Mouse (Mus musculus) hindbrain, embryonic 13.5 days (tissue): ENCODE results near the gene Rsf1. TPM values are rescaled to one million over a fixed set of nuclear protein-coding genes. Genes with fewer than 3 reads are reported as not detected.

ENCODE experiments used
- ATAC-seq: fragments of 200-750 bp; cut with Nextera tagmentation; 2 replicates; pipeline ENCODE4 v1.8.0; 2017; ENCODE audit warnings: moderate TSS enrichment; ENCODE audit not compliant: low FRiP score
- H3K27ac ChIP-seq: fragments of 300-500 bp; sonication (generic); 2 replicates; pipeline ENCODE4 v1.5.1; 2015; ENCODE audit warnings: inconsistent platforms, mild to moderate bottlenecking, moderate library complexity
- H3K27me3 ChIP-seq: fragments of 300-500 bp; sonication (generic); 2 replicates; pipeline ENCODE4 v1.6.1; 2015; ENCODE audit warnings: mild to moderate bottlenecking, inconsistent platforms
- H3K36me3 ChIP-seq: fragments of 300-500 bp; sonication (generic); 2 replicates; pipeline ENCODE4 v1.6.1; 2015; ENCODE audit warnings: mild to moderate bottlenecking, inconsistent platforms
- H3K4me1 ChIP-seq: fragments of 300-500 bp; sonication (generic); replicated peaks from 2 replicates; pipeline ENCODE4 v1.6.1; 2015; ENCODE audit warnings: inconsistent platforms
- H3K4me2 ChIP-seq: fragments of 300-500 bp; sonication (generic); 2 replicates; pipeline ENCODE4 v1.6.1; 2015; ENCODE audit warnings: inconsistent platforms, mild to moderate bottlenecking, moderate library complexity
- H3K4me3 ChIP-seq: fragments of 300-500 bp; sonication (generic); 2 replicates; pipeline ENCODE4 v1.5.1; 2015; ENCODE audit warnings: mild to moderate bottlenecking, inconsistent platforms
- H3K9ac ChIP-seq: fragments of 300-500 bp; sonication (generic); 2 replicates; pipeline ENCODE4 v1.6.1; 2015; ENCODE audit warnings: mild to moderate bottlenecking, inconsistent platforms
- H3K9me3 ChIP-seq: fragments of 300-500 bp; sonication (generic); 2 replicates; pipeline ENCODE4 v1.6.1; 2016; ENCODE audit warnings: inconsistent platforms
- WGBS: fragments of 180-500 bp; shearing (Covaris S2); methylation state at CpG from one replicate; pipeline ENCODE4 v1.1.7; 2015; 5-methylcytosine and 5-hydroxymethylcytosine counted together
- polyA plus RNA-seq: library from polyadenylated mRNA; unstranded; fragments of >200 nt; fragmentation: Nextera tagmentation; extraction: Ambion mirVana; gene quantifications from 2 replicates; pipeline ENCODE4 v1.2.1, GENCODE M21; 2015

The Rsf1 gene
- polyA plus RNA-seq, 1 experiment from 2014 or later, result 36.2 TPM

- no peak overlapping the region for H3K4me2 ChIP-seq
- H3K4me3 ChIP-seq, result no peak overlapping the region
- WGBS, result 78% methylated on average over 5 of the region's 5 CpGs
- no peak overlapping the region for H3K9ac ChIP-seq
- H3K36me3 ChIP-seq, result peaks cover 7% of the 10 kb centered on the region; the same call in 1 of the 2 replicates
- H3K4me1 ChIP-seq, result peaks cover 18% of the 10 kb centered on the region
- no peaks in the 10 kb centered on the region for H3K9me3 ChIP-seq
- no peak for ATAC-seq
- H3K27me3 ChIP-seq, result no peaks in the 10 kb centered on the region
- no peak overlapping the region for H3K27ac ChIP-seq
Measured at GRCm38 (mm10) chr7:97588506-97588905, 8.8 kb downstream of the Rsf1 start.

GRCm38 (mm10) chr7:97590488-97590887 is 10.8 kb downstream of the Rsf1 start:
- no peak overlapping the region for H3K27ac ChIP-seq

GRCm38 (mm10) chr7:97591336-97591735 is 11.6 kb downstream of the Rsf1 start:
- no peak overlapping the region for H3K9ac ChIP-seq
- peaks cover 15% of the 10 kb centered on the region for H3K4me1 ChIP-seq
- H3K4me3 ChIP-seq, result no peak overlapping the region
- no peak overlapping the region for H3K4me2 ChIP-seq
- no peaks in the 10 kb centered on the region for H3K9me3 ChIP-seq
- WGBS, result 84% methylated on average over 6 of the region's 6 CpGs
- H3K27me3 ChIP-seq, result no peaks in the 10 kb centered on the region
- peaks cover 7% of the 10 kb centered on the region; the same call in 1 of the 2 replicates for H3K36me3 ChIP-seq
- H3K27ac ChIP-seq, result no peak overlapping the region
- ATAC-seq, result 0 out of 2 replicates have a peak, but pooled peaks have one; percentile 16

More at GRCm38 (mm10) chr7:97590488-97590887, 10.8 kb downstream of the Rsf1 start:
- H3K4me2 ChIP-seq, result no peak overlapping the region
- no peak for ATAC-seq
- WGBS, result 26% methylated on average over 3 of the region's 3 CpGs
- no peak overlapping the region for H3K4me3 ChIP-seq
- no peak overlapping the region for H3K9ac ChIP-seq
- H3K27me3 ChIP-seq, result no peaks in the 10 kb centered on the region
- peaks cover 15% of the 10 kb centered on the region for H3K4me1 ChIP-seq
- no peaks in the 10 kb centered on the region for H3K9me3 ChIP-seq
- H3K36me3 ChIP-seq, result peaks cover 7% of the 10 kb centered on the region; the same call in 1 of the 2 replicates

GRCm38 (mm10) chr7:97592396-97592795 is 12.7 kb downstream of the Rsf1 start:
- Histone ChIP-seq H3K4me3 (no peak overlapping the region), H3K9ac (no peak overlapping the region), H3K27ac (no peak overlapping the region), H3K4me2 (no peak overlapping the region), H3K4me1 (peaks cover 15% of the 10 kb centered on the region), H3K27me3 (no peaks in the 10 kb centered on the region), H3K9me3 (no peaks in the 10 kb centered on the region), H3K36me3 (peaks cover 7% of the 10 kb centered on the region; the same call in 1 of the 2 replicates)
- ATAC-seq, result no peak
- whole genome bisulfite sequencing, result 96% methylated on average over 4 of the region's 4 CpGs

GRCm38 (mm10) chr7:97593535-97593934 is 13.8 kb downstream of the Rsf1 start:
- 92% methylated on average over 2 of the region's 2 CpGs for WGBS
- H3K4me2 ChIP-seq, result no peak overlapping the region
- H3K4me3 ChIP-seq, result no peak overlapping the region
- no peaks in the 10 kb centered on the region for H3K9me3 ChIP-seq
- no peak overlapping the region for H3K9ac ChIP-seq
- peaks cover 15% of the 10 kb centered on the region for H3K4me1 ChIP-seq
- ATAC-seq, result no peak
- no peaks in the 10 kb centered on the region for H3K27me3 ChIP-seq
- H3K36me3 ChIP-seq, result peaks cover 7% of the 10 kb centered on the region; the same call in 1 of the 2 replicates
- H3K27ac ChIP-seq, result no peak overlapping the region

GRCm38 (mm10) chr7:97598548-97598947 is 18.9 kb downstream of the Rsf1 start:
- Histone ChIP-seq H3K4me2 (no peak overlapping the region), H3K4me3 (no peak overlapping the region), H3K36me3 (no peaks in the 10 kb centered on the region), H3K9ac (no peak overlapping the region), H3K27me3 (no peaks in the 10 kb centered on the region), H3K4me1 (no peaks in the 10 kb centered on the region), H3K9me3 (no peaks in the 10 kb centered on the region), H3K27ac (no peak overlapping the region)
- 92% methylated on average over 2 of the region's 2 CpGs for WGBS
- no peak for ATAC-seq

- H3K4me3 ChIP-seq, result no peak overlapping the region
- peaks cover 6% of the 10 kb centered on the region; the same call in 1 of the 2 replicates for H3K36me3 ChIP-seq
- WGBS, result 96% methylated on average over 5 of the region's 5 CpGs
- H3K9ac ChIP-seq, result no peak overlapping the region
- H3K27me3 ChIP-seq, result no peaks in the 10 kb centered on the region
- no peaks in the 10 kb centered on the region for H3K9me3 ChIP-seq
- no peak for ATAC-seq
- H3K4me2 ChIP-seq, result no peak overlapping the region
- H3K27ac ChIP-seq, result no peak overlapping the region
- H3K4me1 ChIP-seq, result no peaks in the 10 kb centered on the region
Measured at GRCm38 (mm10) chr7:97621346-97621745, 41.7 kb downstream of the Rsf1 start.

- WGBS, result 94% methylated on average over 1 of the region's 1 CpGs
- Histone ChIP-seq H3K4me2 (no peak overlapping the region), H3K9ac (no peak overlapping the region), H3K9me3 (no peaks in the 10 kb centered on the region), H3K4me3 (no peak overlapping the region), H3K27ac (no peak overlapping the region), H3K4me1 (no peaks in the 10 kb centered on the region), H3K27me3 (no peaks in the 10 kb centered on the region), H3K36me3 (peaks cover 3% of the 10 kb centered on the region; the same call in 1 of the 2 replicates)
- no peak for ATAC-seq
Measured at GRCm38 (mm10) chr7:97622676-97623075, 43.0 kb downstream of the Rsf1 start.

- no peak for ATAC-seq
- no peak overlapping the region for H3K9ac ChIP-seq
- H3K27me3 ChIP-seq, result no peaks in the 10 kb centered on the region
- no peak overlapping the region for H3K4me3 ChIP-seq
- H3K4me2 ChIP-seq, result no peak overlapping the region
- H3K36me3 ChIP-seq, result no peaks in the 10 kb centered on the region
- H3K9me3 ChIP-seq, result no peaks in the 10 kb centered on the region
- no peaks in the 10 kb centered on the region for H3K4me1 ChIP-seq
- H3K27ac ChIP-seq, result no peak overlapping the region
Measured at GRCm38 (mm10) chr7:97623402-97623801, 43.7 kb downstream of the Rsf1 start.

GRCm38 (mm10) chr7:97629351-97629750 is 49.7 kb downstream of the Rsf1 start:
- 71% methylated on average over 2 of the region's 2 CpGs for WGBS
- no peak overlapping the region for H3K4me3 ChIP-seq
- no peak for ATAC-seq
- H3K27me3 ChIP-seq, result no peaks in the 10 kb centered on the region
- no peak overlapping the region for H3K9ac ChIP-seq
- H3K4me1 ChIP-seq, result no peaks in the 10 kb centered on the region
- H3K36me3 ChIP-seq, result no peaks in the 10 kb centered on the region
- H3K4me2 ChIP-seq, result no peak overlapping the region
- no peaks in the 10 kb centered on the region for H3K9me3 ChIP-seq
- H3K27ac ChIP-seq, result 0 out of 2 replicates have a peak overlapping the region, but pooled peaks have one; percentile 18

- Histone ChIP-seq H3K9me3 (no peaks in the 10 kb centered on the region), H3K4me1 (no peaks in the 10 kb centered on the region), H3K4me2 (no peak overlapping the region), H3K36me3 (no peaks in the 10 kb centered on the region), H3K4me3 (no peak overlapping the region), H3K27me3 (no peaks in the 10 kb centered on the region), H3K9ac (no peak overlapping the region), H3K27ac (no peak overlapping the region)
- WGBS, result 92% methylated on average over 2 of the region's 2 CpGs
- ATAC-seq, result no peak
Measured at GRCm38 (mm10) chr7:97631290-97631689, 51.6 kb downstream of the Rsf1 start.

- 90% methylated on average over 1 of the region's 1 CpGs for WGBS
- H3K36me3 ChIP-seq, result no peaks in the 10 kb centered on the region
Measured at GRCm38 (mm10) chr7:97632897-97633296, 53.2 kb downstream of the Rsf1 start.

GRCm38 (mm10) chr7:97645060-97645459 is 65.4 kb downstream of the Rsf1 start:
- no peaks in the 10 kb centered on the region for H3K4me1 ChIP-seq
- no peaks in the 10 kb centered on the region for H3K27me3 ChIP-seq
- no peak overlapping the region for H3K9ac ChIP-seq
- no peak overlapping the region for H3K4me2 ChIP-seq
- no peaks in the 10 kb centered on the region for H3K9me3 ChIP-seq
- no peak overlapping the region for H3K4me3 ChIP-seq
- H3K27ac ChIP-seq, result no peak overlapping the region
- no peak for ATAC-seq
- no peaks in the 10 kb centered on the region for H3K36me3 ChIP-seq
- 92% methylated on average over 3 of the region's 3 CpGs for WGBS

More at GRCm38 (mm10) chr7:97632897-97633296, 53.2 kb downstream of the Rsf1 start:
- no peak overlapping the region for H3K27ac ChIP-seq
- H3K4me3 ChIP-seq, result no peak overlapping the region
- H3K4me1 ChIP-seq, result no peaks in the 10 kb centered on the region
- no peak overlapping the region for H3K9ac ChIP-seq
- H3K27me3 ChIP-seq, result no peaks in the 10 kb centered on the region
- no peak overlapping the region for H3K4me2 ChIP-seq
- no peak for ATAC-seq
- H3K9me3 ChIP-seq, result no peaks in the 10 kb centered on the region
